Mouse (Mus musculus): ENCODE results near the gene Pcdh7. TPM values are rescaled to one million over a fixed set of nuclear protein-coding genes. Genes with fewer than 3 reads are reported as not detected.
"Not testable (repeated sequence)": the region's sequence is repeated elsewhere in the genome, so short reads cannot be mapped to it uniquely, and the experiment has no call there.

Pcdh7 gene
- polyA plus RNA-seq, 1 experiment from 2014 or later, result 7.4 TPM

DNA sequence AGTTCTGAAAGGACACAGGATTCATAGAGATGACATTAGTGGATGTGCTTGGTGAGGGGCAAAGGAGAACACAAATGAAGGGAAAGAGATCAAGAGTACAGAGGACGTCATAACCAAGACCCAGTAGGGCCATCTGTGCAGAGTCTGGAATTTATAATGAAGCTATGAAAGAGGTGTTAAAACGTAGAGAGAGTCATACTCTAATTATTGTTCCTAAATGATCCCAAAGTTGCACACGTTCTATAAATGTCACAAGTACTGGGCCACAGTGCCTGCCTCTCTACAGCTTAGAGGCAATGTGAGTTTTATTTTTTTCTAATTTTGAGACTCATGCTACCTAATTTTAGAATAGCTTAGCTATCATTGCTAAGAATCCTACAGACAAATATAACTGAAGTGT, 400.1 kb downstream of the Pcdh7 start:
- DNase-seq (ENCODE audit: low spot score) (no peak), ATAC-seq (replicated peaks; ENCODE audit: insufficient number of reproducible peaks, low FRiP score, low TSS enrichment, low read depth) (no peak)
- Histone ChIP-seq H3K27ac (replicated peaks; ENCODE audit: low read depth, low read length) (no peak overlapping the region), H3K4me1 (ENCODE audit: control insufficient read depth, insufficient read depth, low read length) (no peaks in the 10 kb centered on the region), H3K9ac (replicated peaks; ENCODE audit: low read length) (no peak overlapping the region), H3K27me3 (ENCODE audit: control insufficient read depth, insufficient read depth, low read length) (no peaks in the 10 kb centered on the region), H3K4me2 (ENCODE audit: low read depth, low read length) (no peak overlapping the region), H3K4me3 (ENCODE audit: low read depth, low read length) (no peak overlapping the region), H3K36me3 (replicated peaks; ENCODE audit: control insufficient read depth, insufficient read depth, low read depth, low read length) (no peaks in the 10 kb centered on the region), H3K9me3 (replicated peaks; ENCODE audit: control insufficient read depth, low read length) (no peaks in the 10 kb centered on the region)
- WGBS, result 70% methylated on average over 3 of the region's 3 CpGs

DNA sequence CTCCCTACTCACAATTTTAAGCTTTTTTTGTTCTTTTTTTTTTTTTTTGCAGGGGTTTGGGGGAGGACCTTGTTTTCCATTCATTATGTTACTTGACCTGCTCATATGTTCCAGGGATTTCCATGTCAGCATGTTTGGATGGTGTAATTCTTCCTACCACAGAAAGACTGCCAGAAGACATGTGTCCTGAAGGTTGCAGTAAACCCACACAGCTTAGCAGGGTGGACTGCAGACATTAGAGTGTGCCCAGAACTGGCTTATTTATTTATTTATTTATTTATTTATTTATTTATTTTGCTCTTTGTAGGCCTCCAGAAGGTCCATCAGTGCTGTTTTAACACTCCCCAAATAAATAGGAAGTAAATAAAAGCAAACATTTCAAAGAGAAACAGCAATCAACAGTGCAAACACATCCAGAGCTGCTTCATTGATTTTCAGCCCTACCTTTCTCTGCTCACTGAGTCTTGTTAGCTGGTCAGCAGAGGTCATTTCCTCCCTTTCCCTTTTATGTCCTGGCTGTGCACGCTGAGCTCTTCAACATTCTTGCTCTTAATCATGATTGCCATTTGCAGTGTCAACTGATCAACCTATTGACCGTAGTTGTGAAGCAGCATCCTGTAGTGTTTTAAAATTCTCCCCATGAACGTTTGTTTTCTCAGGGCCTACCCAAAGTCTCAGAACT, 401.3 kb downstream of the Pcdh7 start:
- 13% methylated on average over 3 of the region's 3 CpGs for WGBS
- DNase-seq (ENCODE audit: low spot score), result peak; percentile 6
- no peak overlapping the region for H3K4me2 ChIP-seq (ENCODE audit: low read depth, low read length)
- no peak overlapping the region for H3K27ac ChIP-seq (replicated peaks; ENCODE audit: low read depth, low read length)
- H3K9ac ChIP-seq (replicated peaks; ENCODE audit: low read length), result no peak overlapping the region
- no peak overlapping the region for H3K4me3 ChIP-seq (ENCODE audit: low read depth, low read length)
- H3K9me3 ChIP-seq (replicated peaks; ENCODE audit: control insufficient read depth, low read length), result no peaks in the 10 kb centered on the region
- H3K36me3 ChIP-seq (replicated peaks; ENCODE audit: control insufficient read depth, insufficient read depth, low read depth, low read length), result no peaks in the 10 kb centered on the region
- no peak for ATAC-seq (replicated peaks; ENCODE audit: insufficient number of reproducible peaks, low FRiP score, low TSS enrichment, low read depth)
- H3K4me1 ChIP-seq (ENCODE audit: control insufficient read depth, insufficient read depth, low read length), result no peaks in the 10 kb centered on the region
- H3K27me3 ChIP-seq (ENCODE audit: control insufficient read depth, insufficient read depth, low read length), result no peaks in the 10 kb centered on the region

- no peaks in the 10 kb centered on the region for H3K36me3 ChIP-seq (replicated peaks; ENCODE audit: control insufficient read depth, insufficient read depth, low read depth, low read length)
- H3K27me3 ChIP-seq (ENCODE audit: control insufficient read depth, insufficient read depth, low read length), result no peaks in the 10 kb centered on the region
- no peak for ATAC-seq (replicated peaks; ENCODE audit: insufficient number of reproducible peaks, low FRiP score, low TSS enrichment, low read depth)
- no peak overlapping the region for H3K9ac ChIP-seq (replicated peaks; ENCODE audit: low read length)
- DNase-seq (ENCODE audit: low spot score), result no peak
- no peak overlapping the region for H3K27ac ChIP-seq (replicated peaks; ENCODE audit: low read depth, low read length)
- H3K9me3 ChIP-seq (replicated peaks; ENCODE audit: control insufficient read depth, low read length), result no peaks in the 10 kb centered on the region
- WGBS, result 76% methylated on average over 2 of the region's 2 CpGs
- H3K4me3 ChIP-seq (ENCODE audit: low read depth, low read length), result no peak overlapping the region
- H3K4me1 ChIP-seq (ENCODE audit: control insufficient read depth, insufficient read depth, low read length), result no peaks in the 10 kb centered on the region
- H3K4me2 ChIP-seq (ENCODE audit: low read depth, low read length), result no peak overlapping the region
Measured at GRCm38 (mm10) chr5:58143897-58144296, 426.1 kb downstream of the Pcdh7 start.

DNA sequence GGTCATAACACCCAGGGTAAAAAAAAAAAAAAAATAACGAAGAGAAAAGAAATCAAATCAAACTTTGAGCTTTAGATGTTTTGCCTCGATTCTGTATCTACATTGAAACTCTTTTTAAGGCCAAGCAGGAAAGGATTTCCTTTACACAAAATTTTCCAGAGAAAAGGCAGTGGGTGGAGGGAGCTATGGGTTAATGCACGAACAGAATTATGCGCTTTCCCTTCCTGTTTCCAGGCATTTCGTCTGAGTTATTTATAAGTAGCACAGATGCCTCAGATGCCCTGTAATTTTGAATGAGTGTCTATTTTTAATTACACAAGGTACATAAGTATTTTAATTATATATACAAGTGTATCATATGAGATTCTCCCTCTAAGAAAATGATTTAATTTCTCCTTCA, 436.2 kb downstream of the Pcdh7 start:
- Histone ChIP-seq H3K9ac (replicated peaks; ENCODE audit: low read length) (no peak overlapping the region), H3K9me3 (replicated peaks; ENCODE audit: control insufficient read depth, low read length) (no peaks in the 10 kb centered on the region), H3K4me1 (ENCODE audit: control insufficient read depth, insufficient read depth, low read length) (no peaks in the 10 kb centered on the region), H3K36me3 (replicated peaks; ENCODE audit: control insufficient read depth, insufficient read depth, low read depth, low read length) (no peaks in the 10 kb centered on the region), H3K4me2 (ENCODE audit: low read depth, low read length) (no peak overlapping the region), H3K27me3 (ENCODE audit: control insufficient read depth, insufficient read depth, low read length) (no peaks in the 10 kb centered on the region), H3K27ac (replicated peaks; ENCODE audit: low read depth, low read length) (no peak overlapping the region), H3K4me3 (ENCODE audit: low read depth, low read length) (no peak overlapping the region)
- DNase-seq (ENCODE audit: low spot score) (no peak), ATAC-seq (replicated peaks; ENCODE audit: insufficient number of reproducible peaks, low FRiP score, low TSS enrichment, low read depth) (no peak)
- 72% methylated on average over 5 of the region's 5 CpGs for WGBS

GRCm38 (mm10) chr5:58172218-58172617, 454.5 kb downstream of the Pcdh7 start:
- H3K4me3 ChIP-seq (ENCODE audit: low read depth, low read length), result no peak overlapping the region
- DNase-seq (ENCODE audit: low spot score) (no peak), ATAC-seq (replicated peaks; ENCODE audit: insufficient number of reproducible peaks, low FRiP score, low TSS enrichment, low read depth) (no peak)
- H3K27ac ChIP-seq (replicated peaks; ENCODE audit: low read depth, low read length), result no peak overlapping the region
- H3K4me2 ChIP-seq (ENCODE audit: low read depth, low read length), result no peak overlapping the region
- H3K4me1 ChIP-seq (ENCODE audit: control insufficient read depth, insufficient read depth, low read length), result no peaks in the 10 kb centered on the region
- H3K9ac ChIP-seq (replicated peaks; ENCODE audit: low read length), result no peak overlapping the region
- no peaks in the 10 kb centered on the region for H3K9me3 ChIP-seq (replicated peaks; ENCODE audit: control insufficient read depth, low read length)
- H3K27me3 ChIP-seq (ENCODE audit: control insufficient read depth, insufficient read depth, low read length), result no peaks in the 10 kb centered on the region
- H3K36me3 ChIP-seq (replicated peaks; ENCODE audit: control insufficient read depth, insufficient read depth, low read depth, low read length), result no peaks in the 10 kb centered on the region

GRCm38 (mm10) chr5:58174335-58174734, 456.6 kb downstream of the Pcdh7 start:
- H3K27ac ChIP-seq (replicated peaks; ENCODE audit: low read depth, low read length); ATAC-seq (replicated peaks; ENCODE audit: insufficient number of reproducible peaks, low FRiP score, low TSS enrichment, low read depth); H3K4me3 ChIP-seq (ENCODE audit: low read depth, low read length); H3K36me3 ChIP-seq (replicated peaks; ENCODE audit: control insufficient read depth, insufficient read depth, low read depth, low read length); H3K4me1 ChIP-seq (ENCODE audit: control insufficient read depth, insufficient read depth, low read length); H3K27me3 ChIP-seq (ENCODE audit: control insufficient read depth, insufficient read depth, low read length); H3K9ac ChIP-seq (replicated peaks; ENCODE audit: low read length); H3K9me3 ChIP-seq (replicated peaks; ENCODE audit: control insufficient read depth, low read length); H3K4me2 ChIP-seq (ENCODE audit: low read depth, low read length): not testable (repeated sequence)
- peak; percentile 2 for DNase-seq (ENCODE audit: low spot score)

- no peak for DNase-seq (ENCODE audit: low spot score)
- Histone ChIP-seq H3K27me3 (ENCODE audit: control insufficient read depth, insufficient read depth, low read length) (no peaks in the 10 kb centered on the region), H3K4me3 (ENCODE audit: low read depth, low read length) (no peak overlapping the region), H3K4me2 (ENCODE audit: low read depth, low read length) (no peak overlapping the region), H3K9me3 (replicated peaks; ENCODE audit: control insufficient read depth, low read length) (no peaks in the 10 kb centered on the region), H3K9ac (replicated peaks; ENCODE audit: low read length) (no peak overlapping the region), H3K36me3 (replicated peaks; ENCODE audit: control insufficient read depth, insufficient read depth, low read depth, low read length) (no peaks in the 10 kb centered on the region), H3K27ac (replicated peaks; ENCODE audit: low read depth, low read length) (no peak overlapping the region), H3K4me1 (ENCODE audit: control insufficient read depth, insufficient read depth, low read length) (no peaks in the 10 kb centered on the region)
- ATAC-seq (replicated peaks; ENCODE audit: insufficient number of reproducible peaks, low FRiP score, low TSS enrichment, low read depth), result no peak
- 97% methylated on average over 3 of the region's 3 CpGs for WGBS
Measured at GRCm38 (mm10) chr5:58175532-58175931, 457.8 kb downstream of the Pcdh7 start.
